Comparison of ENCODE assay signal across 20 mouse cellular contexts in the genomic region with DNA sequence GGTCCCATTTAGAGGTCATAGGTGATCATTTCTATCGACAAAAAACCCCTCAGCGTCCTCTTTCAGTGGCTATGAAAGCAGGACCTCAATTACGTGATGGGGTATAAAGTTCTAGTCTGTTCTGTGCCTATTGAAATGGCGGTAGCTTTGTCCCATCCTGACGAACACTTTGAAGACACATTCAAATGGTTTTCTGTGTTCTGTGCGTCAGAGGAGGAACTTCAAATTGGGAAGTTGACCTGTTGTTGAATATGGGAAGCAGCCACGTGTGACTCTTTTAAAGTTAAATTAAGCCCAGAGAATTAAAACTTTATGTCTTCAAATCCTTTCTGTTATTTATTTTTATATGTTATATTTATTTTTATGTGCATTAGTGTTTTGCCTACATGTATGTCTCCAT.
"Had no signal": no experiment of that assay in that cellular context is flagged by ENCODE, and none has a peak within 500 bp of the region (broad histone marks: within the 10 kb centered on the region; RNA-seq: fewer than 3 reads in every experiment).

No protein-coding gene starts in this region.

- H3K4me2 ChIP-seq: liver, embryonic 12.5 days; liver, embryonic 15.5 days; lung, embryonic 15.5 days; midbrain, embryonic 12.5 days; midbrain, embryonic 15.5 days had no signal

- H3K36me3 ChIP-seq: liver, embryonic 12.5 days; liver, embryonic 15.5 days; lung, embryonic 15.5 days; midbrain, embryonic 12.5 days; midbrain, embryonic 15.5 days had no signal

- H3K9me3 ChIP-seq: liver, embryonic 12.5 days; liver, embryonic 15.5 days; lung, embryonic 15.5 days; midbrain, embryonic 12.5 days; midbrain, embryonic 15.5 days had no signal

- DNase-seq: kidney, adult 2 months; kidney, postnatal 25 days; layer of hippocampus, adult 9-11 months; lung, adult 18-20 months; lung, postnatal 10 days; lung, postnatal 36 days; right cerebral cortex, adult 18-20 months; right cerebral cortex, postnatal 14 days; thymus, adult 2 months; thymus, postnatal 14 days had no signal

- H3K27me3 ChIP-seq: liver, embryonic 12.5 days; liver, embryonic 15.5 days; lung, embryonic 15.5 days; midbrain, embryonic 12.5 days; midbrain, embryonic 15.5 days had no signal

- H3K4me3 ChIP-seq: layer of hippocampus, adult 2 months; left cerebral cortex, adult 2 months; liver, embryonic 12.5 days; liver, embryonic 15.5 days; lung, embryonic 15.5 days; midbrain, embryonic 12.5 days; midbrain, embryonic 15.5 days had no signal

- H3K4me1 ChIP-seq: liver, embryonic 12.5 days; liver, embryonic 15.5 days; lung, embryonic 15.5 days; midbrain, embryonic 12.5 days; midbrain, embryonic 15.5 days had no signal

- H3K27ac ChIP-seq: kidney, postnatal 0 days; layer of hippocampus, adult 2 months; left cerebral cortex, adult 2 months; liver, embryonic 12.5 days; liver, embryonic 15.5 days; lung, embryonic 15.5 days; midbrain, embryonic 12.5 days; midbrain, embryonic 15.5 days; stomach, postnatal 0 days had no signal

- H3K9ac ChIP-seq: liver, embryonic 12.5 days; liver, embryonic 15.5 days; lung, embryonic 15.5 days; midbrain, embryonic 12.5 days; midbrain, embryonic 15.5 days had no signal

- ATAC-seq: intestine, postnatal 0 days; liver, embryonic 12.5 days; midbrain, embryonic 15.5 days had no signal
